ENCODE assay signal across 8 mouse cellular contexts in genomic region chr4:66403116-66403707, GRCm38 (mm10). TPM values are rescaled to one million over a fixed set of nuclear protein-coding genes. Genes with fewer than 3 reads are reported as not detected.
A peak's percentile ranks its signal among the peaks of the same experiment; 100 is the strongest.
DNase-seq lines count a peak whose midpoint lies in the region; ATAC-seq and TF ChIP-seq lines count a peak whose summit lies in the region.

No protein-coding gene starts in this region.

- H3K27ac ChIP-seq in kidney, postnatal 0 days: no peak overlapping the region
- peak overlapping the region; percentile 81; the same call in 1 of the 2 replicates for H3K27ac ChIP-seq in embryonic facial prominence, embryonic 10.5 days (replicated peaks)
- peak overlapping the region; percentile 79 for H3K27ac ChIP-seq in hindbrain, postnatal 0 days
- no peak overlapping the region for H3K27ac ChIP-seq in neural tube, embryonic 12.5 days

- peak; percentile 38 for DNase-seq in kidney, postnatal 0 days (ENCODE audit: low spot score)
- DNase-seq in kidney, postnatal 36 days: no peak
- no peak for DNase-seq in embryonic facial prominence, embryonic 10.5 days (ENCODE audit: low spot score)
- DNase-seq in hindbrain, postnatal 0 days (ENCODE audit: low spot score): peak; percentile 38
- DNase-seq in B cell, adult 2 months: no peak
- DNase-seq in ovary, adult 18-20 months (ENCODE audit: low spot score): no peak

- H3K27me3 ChIP-seq in kidney, postnatal 0 days (ENCODE audit: insufficient read depth, low read length): peaks cover 7% of the 10 kb centered on the region; the same call in 1 of the 2 replicates
- peaks cover 61% of the 10 kb centered on the region for H3K27me3 ChIP-seq in embryonic facial prominence, embryonic 10.5 days (replicated peaks; ENCODE audit: low read depth, poor library complexity, severe bottlenecking)
- no peaks in the 10 kb centered on the region for H3K27me3 ChIP-seq in hindbrain, postnatal 0 days (ENCODE audit: insufficient read depth, low read length)
- peaks cover 17% of the 10 kb centered on the region for H3K27me3 ChIP-seq in neural tube, embryonic 12.5 days (replicated peaks)

- no peaks in the 10 kb centered on the region for H3K9me3 ChIP-seq in kidney, postnatal 0 days (replicated peaks; ENCODE audit: low read length)
- no peaks in the 10 kb centered on the region for H3K9me3 ChIP-seq in embryonic facial prominence, embryonic 10.5 days
- H3K9me3 ChIP-seq in hindbrain, postnatal 0 days (ENCODE audit: low read length): no peaks in the 10 kb centered on the region
- H3K9me3 ChIP-seq in neural tube, embryonic 12.5 days: no peaks in the 10 kb centered on the region

- no peak overlapping the region for H3K9ac ChIP-seq in kidney, postnatal 0 days (ENCODE audit: low read depth, low read length)
- peak overlapping the region; percentile 73 for H3K9ac ChIP-seq in hindbrain, postnatal 0 days (replicated peaks; ENCODE audit: low read length)
- peak overlapping the region; percentile 80 for H3K9ac ChIP-seq in neural tube, embryonic 12.5 days

- H3K4me3 ChIP-seq in kidney, postnatal 0 days (replicated peaks; ENCODE audit: low read depth, low read length): peak overlapping the region; percentile 60
- H3K4me3 ChIP-seq in embryonic facial prominence, embryonic 10.5 days: peak overlapping the region; percentile 87
- H3K4me3 ChIP-seq in hindbrain, postnatal 0 days (ENCODE audit: low read length): peak overlapping the region; percentile 89
- H3K4me3 ChIP-seq in neural tube, embryonic 12.5 days: peak overlapping the region; percentile 68

- peak overlapping the region; percentile 99 for H3K4me2 ChIP-seq in kidney, postnatal 0 days (ENCODE audit: low read length)
- H3K4me2 ChIP-seq in hindbrain, postnatal 0 days (ENCODE audit: low read depth, low read length): peak overlapping the region; percentile 84
- peak overlapping the region; percentile 95 for H3K4me2 ChIP-seq in neural tube, embryonic 12.5 days (replicated peaks)

- no peaks in the 10 kb centered on the region for H3K36me3 ChIP-seq in kidney, postnatal 0 days (ENCODE audit: insufficient read depth, low read length)
- no peaks in the 10 kb centered on the region for H3K36me3 ChIP-seq in embryonic facial prominence, embryonic 10.5 days (replicated peaks)
- H3K36me3 ChIP-seq in hindbrain, postnatal 0 days (ENCODE audit: insufficient read depth, low read length): no peaks in the 10 kb centered on the region
- H3K36me3 ChIP-seq in neural tube, embryonic 12.5 days: no peaks in the 10 kb centered on the region

- 1% methylated on average over 22 of the region's 22 CpGs for WGBS in kidney, postnatal 0 days
- under 1% methylated on average over 22 of the region's 22 CpGs for WGBS in embryonic facial prominence, embryonic 10.5 days
- under 1% methylated on average over 22 of the region's 22 CpGs for WGBS in hindbrain, postnatal 0 days
- WGBS in neural tube, embryonic 12.5 days: under 1% methylated on average over 22 of the region's 22 CpGs

- 0 out of 2 replicates have a peak, but pooled peaks cover 9% of the 10 kb centered on the region for H3K4me1 ChIP-seq in kidney, postnatal 0 days (replicated peaks; ENCODE audit: insufficient read depth, low read length)
- peaks cover 22% of the 10 kb centered on the region for H3K4me1 ChIP-seq in embryonic facial prominence, embryonic 10.5 days
- H3K4me1 ChIP-seq in hindbrain, postnatal 0 days (ENCODE audit: insufficient read depth, low read length): 0 out of 2 replicates have a peak, but pooled peaks cover 3% of the 10 kb centered on the region
- peaks cover 12% of the 10 kb centered on the region; the same call in 1 of the 2 replicates for H3K4me1 ChIP-seq in neural tube, embryonic 12.5 days

- TF ChIP-seq CTCF in kidney, postnatal 0 days (IDR thresholded peaks at IDR 0.05; ENCODE audit: low read depth): no peak
- no peak; the same call in 1 of the 2 replicates for TF ChIP-seq CTCF in hindbrain, postnatal 0 days (IDR thresholded peaks at IDR 0.05; ENCODE audit: low read depth)

- ATAC-seq in kidney, postnatal 0 days (replicated peaks; ENCODE audit: low FRiP score, low read depth): no peak
- peak; percentile 38 for ATAC-seq in hindbrain, postnatal 0 days
- ATAC-seq in neural tube, embryonic 12.5 days (ENCODE audit: low FRiP score, low read depth): peak; percentile 45
- no peak for ATAC-seq in cerebellum, adult (ENCODE audit: insufficient number of reproducible peaks, low FRiP score, low TSS enrichment)

RNA-seq across cellular contexts. Expression of gene Astn2, which starts 1.2 kb away (rescaled TPM):
- 0.22 and 0.24 TPM in 2 replicates for polyA plus RNA-seq in kidney, postnatal 0 days (2015; fragmentation: Nextera tagmentation; extraction: Ambion mirVana)
- 0.40 and 0.60 TPM in 2 replicates for polyA plus RNA-seq in embryonic facial prominence, embryonic 10.5 days (2016; fragmentation: Nextera tagmentation; extraction: Ambion mirVana)
- total RNA-seq in hindbrain, postnatal 0 days (2014; rRNA removed): 47.2 and 51.4 TPM in 2 replicates
- polyA plus RNA-seq in hindbrain, postnatal 0 days (2015; fragmentation: Nextera tagmentation; extraction: Ambion mirVana): 3.0 and 3.2 TPM in 2 replicates
- polyA plus RNA-seq in neural tube, embryonic 12.5 days (2016; fragmentation: Nextera tagmentation; extraction: Ambion mirVana): 1.9 and 2.6 TPM in 2 replicates

Comparison
In these comparisons a context has a peak if more than half of its experiments do, and no peak if none do; other contexts are left out.
1. DNase-seq: peak in kidney, postnatal 0 days (single experiment) and hindbrain, postnatal 0 days (single experiment); none in kidney, postnatal 36 days (0 of 2), embryonic facial prominence, embryonic 10.5 days (single experiment), B cell, adult 2 months (0 of 2) and ovary, adult 18-20 months (single experiment).
2. ATAC-seq: peak in hindbrain, postnatal 0 days (single experiment) and neural tube, embryonic 12.5 days (single experiment); none in kidney, postnatal 0 days (single experiment) and cerebellum, adult (single experiment).
3. H3K27ac ChIP-seq: peak in embryonic facial prominence, embryonic 10.5 days (single experiment) and hindbrain, postnatal 0 days (single experiment); none in kidney, postnatal 0 days (single experiment) and neural tube, embryonic 12.5 days (single experiment).
4. Peak in every context shown above with its lines, with median percentiles within 50 percentile points of each other: H3K4me2 ChIP-seq and H3K4me3 ChIP-seq.